Mouse (Mus musculus) heart, embryonic 14.5 days (tissue): ENCODE measurements around the gene Pigz. TPM values are rescaled to one million over a fixed set of nuclear protein-coding genes. Genes with fewer than 3 reads are reported as not detected.
A peak's percentile ranks its signal among the peaks of the same experiment; 100 is the strongest.
"Not testable (repeated sequence)": the region's sequence is repeated elsewhere in the genome, so short reads cannot be mapped to it uniquely, and the experiment has no call there.

Experiments used
- ATAC-seq: fragments of 200-750 bp; cut with Nextera tagmentation; 2 replicates; pipeline ENCODE4 v1.8.0; 2017; ENCODE audit warnings: low read depth, moderate TSS enrichment; ENCODE audit not compliant: insufficient number of reproducible peaks, insufficient read depth, low FRiP score
- H3K27ac ChIP-seq, 2 experiments: fragments of 200-500 bp in 1 of 2; fragments of 300-500 bp in 1 of 2; sonication (generic) in 1 of 2; replicated peaks in 1 of 2; 2 replicates each; pipeline ENCODE4 v1.5.1; 2012 to 2014; ENCODE audit warnings: low read depth in 2 of 2, low read length in 2 of 2, control low read depth in 1 of 2, mild to moderate bottlenecking in 1 of 2, mixed read lengths in 1 of 2; ENCODE audit not compliant: control insufficient read depth in 1 of 2, insufficient read depth in 1 of 2
- H3K27me3 ChIP-seq: fragments of 300-500 bp; sonication (generic); 2 replicates; pipeline ENCODE4 v1.6.1; 2014; ENCODE audit warnings: mild to moderate bottlenecking, low read length, control low read depth; ENCODE audit not compliant: control insufficient read depth, insufficient read depth
- H3K36me3 ChIP-seq: fragments of 300-500 bp; sonication (generic); 2 replicates; pipeline ENCODE4 v1.6.1; 2014; ENCODE audit warnings: mild to moderate bottlenecking, control low read depth, low read length, mixed read lengths; ENCODE audit not compliant: control insufficient read depth, insufficient read depth
- H3K4me1 ChIP-seq, 2 experiments: fragments of 200-500 bp in 1 of 2; fragments of 300-500 bp in 1 of 2; sonication (generic) in 1 of 2; 2 replicates each; pipeline ENCODE4 v1.6.1; 2012 to 2014; ENCODE audit warnings: low read length in 2 of 2, control low read depth in 1 of 2, mixed read lengths in 1 of 2; ENCODE audit not compliant: control insufficient read depth in 2 of 2, insufficient read depth in 2 of 2
- H3K4me2 ChIP-seq: fragments of 300-500 bp; sonication (generic); 2 replicates; pipeline ENCODE4 v1.6.1; 2014; ENCODE audit warnings: mild to moderate bottlenecking, low read length
- H3K4me3 ChIP-seq, 2 experiments: fragments of 200-500 bp in 1 of 2; fragments of 300-500 bp in 1 of 2; sonication (generic) in 1 of 2; 2 replicates each; pipeline ENCODE4 v1.5.1; 2012 to 2014; ENCODE audit warnings: low read length in 2 of 2, mild to moderate bottlenecking in 2 of 2, control low read depth in 1 of 2, low read depth in 1 of 2, moderate library complexity in 1 of 2; ENCODE audit not compliant: control insufficient read depth in 1 of 2, insufficient read depth in 1 of 2
- H3K9ac ChIP-seq: fragments of 300-500 bp; sonication (generic); 2 replicates; pipeline ENCODE4 v1.6.1; 2014; ENCODE audit warnings: mild to moderate bottlenecking, low read length
- H3K9me3 ChIP-seq: fragments of 300-500 bp; sonication (generic); 2 replicates; pipeline ENCODE4 v1.6.1; 2016; ENCODE audit warnings: low read length, control low read depth; ENCODE audit not compliant: control insufficient read depth
- WGBS: fragments of 180-500 bp; shearing (Covaris S2); extraction: QIAGEN DNeasy Blood & Tissue Kit; methylation state at CpG from one replicate; pipeline ENCODE4 v1.1.7; 2014; 5-methylcytosine and 5-hydroxymethylcytosine counted together
- polyA plus RNA-seq: library from polyadenylated mRNA; unstranded; fragments of >200 nt; fragmentation: Nextera tagmentation; extraction: Ambion mirVana; gene quantifications from 2 replicates; pipeline ENCODE4 v1.2.1, GENCODE M21; 2014

Gene Pigz
- polyA plus RNA-seq, 1 experiment from 2014 or later = 0.12 TPM

DNA sequence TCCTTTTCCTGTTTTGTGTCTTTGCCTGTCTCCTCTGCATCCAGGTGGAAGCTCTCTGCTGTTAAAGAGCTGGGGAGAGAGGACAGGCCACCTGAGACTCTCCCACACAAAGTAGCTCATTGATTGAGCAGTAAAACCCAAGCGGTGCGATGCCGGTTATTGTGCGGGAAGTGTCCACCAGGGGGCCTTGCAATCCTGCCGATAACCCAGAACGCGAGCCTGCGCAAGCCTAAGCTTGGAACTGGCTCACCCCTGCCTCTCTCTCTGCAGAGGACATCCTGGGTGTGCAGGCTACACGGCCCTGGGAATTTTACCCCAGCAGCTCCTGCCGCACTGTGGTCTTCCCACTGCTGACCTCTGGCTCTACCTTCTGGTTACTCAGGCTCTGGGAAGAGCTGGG, 10.3 kb downstream of the Pigz start:
- Histone ChIP-seq H3K9ac (peak overlapping the region; percentile 38; the same call in 1 of the 2 replicates), H3K4me1 (peaks cover 9 to 17% of the 10 kb centered on the region in 2 experiments), H3K4me3 (no peak overlapping the region), H3K27ac (no peak overlapping the region), H3K4me2 (no peak overlapping the region), H3K9me3 (no peaks in the 10 kb centered on the region), H3K36me3 (0 out of 2 replicates have a peak, but pooled peaks cover 9% of the 10 kb centered on the region), H3K27me3 (no peaks in the 10 kb centered on the region)
- 3% methylated on average over 10 of the region's 10 CpGs for WGBS
- no peak for ATAC-seq

DNA sequence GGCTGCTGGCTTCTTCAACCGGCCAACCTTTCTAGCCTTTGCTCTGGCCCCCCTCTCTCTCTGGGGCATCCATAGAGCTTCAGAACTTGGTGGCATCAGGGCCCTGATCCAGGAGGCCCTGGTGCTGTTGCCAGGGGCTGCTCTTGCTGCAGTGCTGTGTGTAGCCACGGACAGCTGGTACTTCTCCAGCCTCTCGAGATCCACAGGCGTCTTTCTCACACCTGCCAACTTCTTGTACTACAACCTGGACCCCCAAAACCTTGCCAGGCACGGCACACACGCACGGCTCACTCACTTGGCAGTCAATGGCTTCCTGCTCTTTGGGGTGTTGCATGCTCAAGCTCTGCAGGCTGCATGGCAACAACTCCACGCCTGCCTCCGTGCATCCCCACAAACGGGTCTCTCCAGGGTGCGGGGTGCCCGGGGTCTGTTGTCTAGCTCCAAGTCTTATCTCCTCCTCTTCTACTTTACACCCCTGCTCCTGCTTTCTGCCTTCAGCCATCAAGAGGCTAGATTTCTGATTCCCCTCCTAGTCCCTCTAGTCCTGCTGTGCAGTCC, 11.1 kb downstream of the Pigz start:
- WGBS = 83% methylated on average over 12 of the region's 12 CpGs
- no peak overlapping the region for H3K9ac ChIP-seq
- no peak for ATAC-seq

DNA sequence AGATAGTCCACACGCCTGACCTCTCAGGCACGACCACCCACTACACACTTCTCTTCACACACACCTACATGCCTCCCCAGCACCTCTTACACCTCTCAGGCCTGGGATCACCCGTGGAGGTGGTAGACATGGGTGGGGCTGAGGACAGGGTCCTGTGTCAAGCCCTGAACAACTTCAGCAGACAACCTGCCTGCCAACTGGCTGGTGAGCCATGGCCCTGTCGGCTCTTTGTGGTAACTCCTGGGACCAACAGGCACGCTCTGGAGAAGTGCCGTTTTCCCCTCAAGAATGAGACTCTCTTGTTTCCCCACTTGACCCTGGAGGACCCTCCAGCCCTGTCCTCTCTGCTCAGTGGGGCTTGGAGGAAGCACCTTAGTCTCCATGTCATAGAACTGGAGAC, 11.7 kb downstream of the Pigz start:
- H3K9ac ChIP-seq = peak overlapping the region; percentile 16; the same call in 1 of the 2 replicates
- H3K4me2 ChIP-seq = no peak overlapping the region
- WGBS = 84% methylated on average over 6 of the region's 6 CpGs
- peaks cover 9 to 24% of the 10 kb centered on the region in 2 experiments for H3K4me1 ChIP-seq
- H3K4me3 ChIP-seq = no peak overlapping the region
- H3K36me3 ChIP-seq = peaks cover 9% of the 10 kb centered on the region; the same call in 1 of the 2 replicates
- ATAC-seq = no peak
- H3K27ac ChIP-seq = no peak overlapping the region
- no peaks in the 10 kb centered on the region for H3K27me3 ChIP-seq
- H3K9me3 ChIP-seq = no peaks in the 10 kb centered on the region

More for the DNA sequence above, 11.1 kb downstream of the Pigz start:
- Histone ChIP-seq H3K4me1 (peaks cover 9 to 24% of the 10 kb centered on the region in 2 experiments), H3K4me3 (no peak overlapping the region), H3K27ac (no peak overlapping the region), H3K4me2 (no peak overlapping the region), H3K36me3 (0 out of 2 replicates have a peak, but pooled peaks cover 9% of the 10 kb centered on the region), H3K9me3 (no peaks in the 10 kb centered on the region), H3K27me3 (no peaks in the 10 kb centered on the region)

DNA sequence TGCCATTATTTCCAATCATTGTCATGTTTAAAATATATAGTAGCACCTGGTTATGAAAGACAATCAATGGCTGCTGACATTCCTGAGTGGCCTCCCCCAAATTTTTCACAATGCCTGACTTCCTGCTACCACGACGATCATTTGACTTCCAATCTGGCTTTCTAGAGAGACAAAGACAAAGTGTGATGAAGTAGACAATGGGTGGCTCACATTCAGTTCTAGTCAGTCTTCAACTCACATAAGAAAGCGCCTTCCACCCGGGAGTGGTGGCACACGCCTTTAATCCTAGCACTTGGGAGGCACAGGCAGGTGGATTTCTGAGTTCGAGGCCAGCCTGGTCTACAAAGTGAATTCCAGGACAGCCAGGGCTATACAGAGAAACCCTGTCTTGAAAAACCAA, 12.3 kb downstream of the Pigz start:
- not testable (repeated sequence) for H3K9me3 ChIP-seq, ATAC-seq, H3K27me3 ChIP-seq, H3K4me3 ChIP-seq, H3K27ac ChIP-seq, H3K9ac ChIP-seq
- peaks cover 14% of the 10 kb centered on the region; the same call in 1 of the 2 replicates for H3K36me3 ChIP-seq
- H3K4me1 ChIP-seq = peaks cover 9 to 24% of the 10 kb centered on the region in 2 experiments
- WGBS = 82% methylated on average over 6 of the region's 6 CpGs
- peak overlapping the region; percentile 85; the same call in 1 of the 2 replicates for H3K4me2 ChIP-seq

DNA sequence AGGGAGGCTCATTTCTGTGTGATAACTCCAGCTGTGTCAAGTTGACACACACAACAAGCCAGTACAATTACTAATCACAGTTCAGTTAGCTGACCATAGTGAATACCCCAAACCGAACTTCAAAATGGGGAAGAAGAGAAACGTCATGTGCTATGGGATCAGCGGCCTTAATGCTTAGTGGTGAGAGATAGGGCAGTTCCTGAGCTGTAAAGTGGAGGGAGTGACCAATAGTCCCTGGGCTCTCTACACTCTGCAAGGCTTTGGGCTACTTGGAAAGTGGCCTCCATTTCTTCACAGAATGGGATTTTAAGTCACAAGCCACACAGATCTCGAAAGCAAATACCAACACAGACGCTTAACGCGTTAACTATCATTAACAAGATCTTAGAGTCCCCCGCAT, 13.7 kb downstream of the Pigz start:
- no peak for ATAC-seq
- peaks cover 9 to 24% of the 10 kb centered on the region in 2 experiments for H3K4me1 ChIP-seq
- WGBS = 24% methylated on average over 8 of the region's 8 CpGs
- no peaks in the 10 kb centered on the region for H3K27me3 ChIP-seq
- H3K4me2 ChIP-seq = peak overlapping the region; percentile 85
- H3K9ac ChIP-seq = peak overlapping the region; percentile 91
- no peaks in the 10 kb centered on the region for H3K9me3 ChIP-seq
- peak overlapping the region in 1 of 2 experiments; percentile 95; a peak in 3 of 4 replicates for H3K27ac ChIP-seq
- H3K4me3 ChIP-seq = peak overlapping the region; percentile 60 to 89
- H3K36me3 ChIP-seq = peaks cover 28% of the 10 kb centered on the region

DNA sequence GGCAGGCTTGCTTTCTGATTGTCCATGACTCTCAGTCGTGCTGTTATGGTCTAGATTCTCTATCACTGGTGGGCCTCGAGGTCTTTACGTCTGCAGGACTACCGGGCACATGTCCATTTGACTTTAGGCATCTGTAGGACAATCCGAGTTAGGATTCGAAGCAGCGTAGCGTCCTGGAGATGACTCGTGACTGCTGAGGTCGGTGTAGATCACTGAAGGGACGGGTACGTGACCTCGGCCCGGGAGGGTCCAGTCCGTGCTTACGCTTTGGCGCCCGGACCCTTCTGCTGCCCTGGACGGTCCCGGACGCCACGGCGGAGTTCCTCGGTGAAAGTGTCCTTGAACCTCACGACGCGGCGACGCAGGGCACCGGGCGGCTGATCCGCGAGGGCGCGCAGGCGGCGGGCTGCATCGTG, 14.3 kb downstream of the Pigz start:
- WGBS = under 1% methylated on average over 38 of the region's 38 CpGs
- Histone ChIP-seq H3K4me1 (peaks cover 9 to 24% of the 10 kb centered on the region in 2 experiments), H3K27ac (peak overlapping the region; percentile 89 to 95), H3K9me3 (no peaks in the 10 kb centered on the region), H3K4me2 (peak overlapping the region; percentile 85), H3K9ac (peak overlapping the region; percentile 91), H3K36me3 (peaks cover 30% of the 10 kb centered on the region), H3K4me3 (peak overlapping the region; percentile 60 to 89), H3K27me3 (no peaks in the 10 kb centered on the region)
- ATAC-seq = no peak; the same call in 1 of the 2 replicates

DNA sequence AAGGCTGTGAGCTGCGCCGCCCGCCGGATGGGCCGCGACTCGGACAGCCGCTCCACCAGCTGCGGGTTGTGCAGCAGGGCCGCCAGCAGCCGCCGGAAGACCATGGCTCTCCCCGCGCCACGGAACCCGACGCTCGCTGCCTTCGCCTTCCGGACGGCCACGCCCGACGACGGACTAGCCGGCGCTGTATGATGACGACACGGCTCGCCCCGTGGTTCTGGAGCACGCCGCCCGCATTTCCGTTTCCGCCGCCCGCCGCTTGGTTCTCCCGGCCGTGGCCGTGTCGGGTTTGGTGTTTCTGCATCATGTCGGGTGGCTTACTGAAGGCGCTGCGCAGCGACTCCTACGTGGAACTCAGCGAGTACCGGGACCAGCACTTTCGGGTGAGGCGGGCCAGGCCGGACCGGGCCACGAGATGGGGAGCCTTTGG, 14.7 kb downstream of the Pigz start, which contains the start of the genes 0610012G03Rik and Ncbp2:
Gene 0610012G03Rik (minus strand): TSS at position 150 of the 430 bp plus-strand sequence.
Gene Ncbp2 (plus strand): TSS at position 169 of the 430 bp plus-strand sequence.
- H3K9ac ChIP-seq = peak within 1 kb of the TSS; percentile 91

More for the DNA sequence above, 14.7 kb downstream of the Pigz start, which contains the start of the genes 0610012G03Rik and Ncbp2:
- H3K4me2 ChIP-seq = peak within 1 kb of the TSS; percentile 87
- no peaks in the 10 kb centered on the region for H3K9me3 ChIP-seq
- H3K36me3 ChIP-seq = peaks cover 30% of the 10 kb centered on the region
- peak within 1 kb of the TSS; percentile 60 to 89 for H3K4me3 ChIP-seq
- no peaks in the 10 kb centered on the region for H3K27me3 ChIP-seq
- H3K4me1 ChIP-seq = peaks cover 9 to 24% of the 10 kb centered on the region in 2 experiments
- H3K27ac ChIP-seq = peak within 1 kb of the TSS; percentile 89 to 95
- WGBS = under 1% methylated on average over 55 of the region's 55 CpGs
- ATAC-seq = peak; percentile 88
